Mouse (Mus musculus): ENCODE results near the gene Cyp2d10. TPM values are rescaled to one million over a fixed set of nuclear protein-coding genes. Genes with fewer than 3 reads are reported as not detected.
"Not testable (repeated sequence)": the region's sequence is repeated elsewhere in the genome, so short reads cannot be mapped to it uniquely, and the experiment has no call there.

Gene Cyp2d10
- polyA plus RNA-seq, 2 experiments = not detected

DNA sequence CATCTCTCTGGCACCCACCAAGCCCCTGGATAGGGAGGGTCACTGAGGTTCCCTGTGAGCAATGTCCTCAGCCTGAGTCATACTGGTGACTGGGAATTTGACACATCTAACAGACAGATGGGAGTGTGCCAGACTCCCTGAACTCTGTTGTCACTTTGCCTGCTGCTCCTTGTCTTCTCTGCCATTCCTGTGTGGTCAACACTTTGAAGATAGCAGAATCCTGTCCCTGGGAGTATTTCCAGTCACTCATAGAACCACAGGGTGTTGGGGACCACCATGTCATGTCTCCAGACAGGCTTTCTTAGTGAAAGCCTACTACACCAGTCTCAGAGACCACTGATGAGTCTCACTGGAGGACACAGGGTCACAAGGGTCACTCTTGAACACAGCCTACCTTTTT lies 4.9 kb downstream of the Cyp2d10 start:
- H3K4me3 ChIP-seq (replicated peaks; ENCODE audit: low read length) = no peak overlapping the region
- H3K4me1 ChIP-seq (ENCODE audit: control insufficient read depth, insufficient read depth, low read length) = no peaks in the 10 kb centered on the region
- no peaks in the 10 kb centered on the region for H3K36me3 ChIP-seq (ENCODE audit: control insufficient read depth, insufficient read depth, low read length)
- no peak overlapping the region for H3K9ac ChIP-seq (ENCODE audit: low read depth, low read length, severe bottlenecking)
- H3K27me3 ChIP-seq (ENCODE audit: control insufficient read depth, insufficient read depth, low read length) = no peaks in the 10 kb centered on the region
- no peak for TF ChIP-seq POLR2A (IDR thresholded peaks at IDR 0.05; ENCODE audit: borderline replicate concordance, extremely low read depth, insufficient read depth, insufficient read length)
- H3K9me3 ChIP-seq (ENCODE audit: control insufficient read depth, low read length) = no peaks in the 10 kb centered on the region
- no peak overlapping the region for H3K4me2 ChIP-seq (replicated peaks; ENCODE audit: low read depth, low read length, severe bottlenecking)
- no peak for ATAC-seq (ENCODE audit: low FRiP score, low read depth)
- DNase-seq (ENCODE audit: low spot score) = no peak
- H3K27ac ChIP-seq (replicated peaks; ENCODE audit: low read depth, low read length) = no peak overlapping the region

DNA sequence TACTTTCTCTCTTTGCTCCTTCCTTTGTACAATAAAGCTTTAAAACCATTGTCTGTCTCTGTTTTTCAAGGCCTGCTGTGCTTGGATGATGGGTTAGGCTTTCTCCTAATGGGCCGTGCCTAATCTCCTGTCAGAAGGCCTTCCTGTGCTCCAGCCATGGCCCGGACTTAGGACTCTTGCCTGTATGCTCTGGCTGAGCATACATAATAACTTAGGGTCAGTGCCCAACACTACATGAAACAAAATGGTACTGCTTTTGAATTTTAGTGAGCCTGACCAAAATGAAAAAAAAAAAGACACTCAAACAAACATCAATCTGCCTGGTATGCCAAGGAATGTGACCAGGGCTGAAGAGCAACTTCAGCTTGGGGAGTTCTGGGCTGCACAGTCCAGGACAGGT lies 5.5 kb downstream of the Cyp2d10 start:
- Histone ChIP-seq H3K9ac (ENCODE audit: low read depth, low read length, severe bottlenecking) (no peak overlapping the region), H3K4me2 (replicated peaks; ENCODE audit: low read depth, low read length, severe bottlenecking) (no peak overlapping the region), H3K36me3 (ENCODE audit: control insufficient read depth, insufficient read depth, low read length) (no peaks in the 10 kb centered on the region), H3K4me3 (replicated peaks; ENCODE audit: low read length) (no peak overlapping the region), H3K4me1 (ENCODE audit: control insufficient read depth, insufficient read depth, low read length) (no peaks in the 10 kb centered on the region), H3K27me3 (ENCODE audit: control insufficient read depth, insufficient read depth, low read length) (no peaks in the 10 kb centered on the region), H3K27ac (replicated peaks; ENCODE audit: low read depth, low read length) (no peak overlapping the region), H3K9me3 (ENCODE audit: control insufficient read depth, low read length) (no peaks in the 10 kb centered on the region)
- WGBS = 67% methylated on average over 2 of the region's 2 CpGs
- no peak for TF ChIP-seq POLR2A (IDR thresholded peaks at IDR 0.05; ENCODE audit: borderline replicate concordance, extremely low read depth, insufficient read depth, insufficient read length)
- DNase-seq (ENCODE audit: low spot score) (no peak), ATAC-seq (ENCODE audit: low FRiP score, low read depth) (no peak)

DNA sequence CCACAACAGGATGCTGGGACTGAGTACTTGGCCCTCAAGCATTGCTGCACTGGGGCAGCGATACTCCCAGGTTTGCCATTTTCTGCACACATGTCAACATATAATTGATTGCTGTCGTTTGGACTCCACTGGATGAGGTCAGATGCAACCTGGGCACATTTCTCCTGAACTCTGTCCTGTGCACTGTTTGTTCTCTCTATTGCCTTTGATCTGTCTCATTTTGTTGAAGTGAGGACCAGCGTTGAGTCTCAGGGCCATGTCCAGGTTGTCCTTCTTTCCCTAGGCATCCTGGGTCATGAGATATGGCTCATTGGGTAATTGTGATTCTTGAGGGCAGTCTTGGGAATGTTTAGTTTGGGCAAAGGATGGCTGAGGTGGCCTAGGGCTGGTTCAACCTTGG lies 11.0 kb downstream of the Cyp2d10 start:
- not testable (repeated sequence) for H3K4me3 ChIP-seq (replicated peaks; ENCODE audit: low read length); H3K27me3 ChIP-seq (ENCODE audit: control insufficient read depth, insufficient read depth, low read length); H3K9ac ChIP-seq (ENCODE audit: low read depth, low read length, severe bottlenecking); ATAC-seq (ENCODE audit: low FRiP score, low read depth); H3K27ac ChIP-seq (replicated peaks; ENCODE audit: low read depth, low read length); H3K36me3 ChIP-seq (ENCODE audit: control insufficient read depth, insufficient read depth, low read length); H3K4me1 ChIP-seq (ENCODE audit: control insufficient read depth, insufficient read depth, low read length); H3K4me2 ChIP-seq (replicated peaks; ENCODE audit: low read depth, low read length, severe bottlenecking); DNase-seq (ENCODE audit: low spot score); H3K9me3 ChIP-seq (ENCODE audit: control insufficient read depth, low read length)
- 86% methylated on average over 3 of the region's 3 CpGs for WGBS

DNA sequence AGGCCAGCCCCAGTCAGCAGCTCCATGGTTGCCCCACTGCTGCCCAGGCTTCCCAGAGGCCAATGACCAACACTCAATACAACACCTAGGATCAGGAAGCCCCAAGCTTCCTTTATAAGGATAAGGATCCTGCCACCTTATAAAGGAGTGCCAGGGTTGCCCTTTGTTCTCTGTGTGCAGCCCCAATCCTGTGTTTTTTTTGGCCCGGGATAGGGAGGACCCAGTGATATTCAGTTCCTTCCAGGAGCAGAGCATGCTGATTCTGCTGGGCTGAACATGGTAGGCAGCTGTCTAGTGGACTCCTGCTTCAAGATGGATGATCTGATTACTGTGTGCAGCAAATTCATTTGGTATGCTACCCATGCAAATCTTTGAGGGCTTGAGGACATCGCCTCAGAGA lies 13.1 kb downstream of the Cyp2d10 start, which contains the start of gene Cyp2d11:
Gene Cyp2d11, minus strand, starts transcription at position 101 of the 400 bp plus-strand sequence.
- not testable (repeated sequence) for H3K36me3 ChIP-seq (ENCODE audit: control insufficient read depth, insufficient read depth, low read length); ATAC-seq (ENCODE audit: low FRiP score, low read depth); H3K9ac ChIP-seq (ENCODE audit: low read depth, low read length, severe bottlenecking); DNase-seq (ENCODE audit: low spot score); H3K4me1 ChIP-seq (ENCODE audit: control insufficient read depth, insufficient read depth, low read length); H3K4me3 ChIP-seq (replicated peaks; ENCODE audit: low read length); H3K9me3 ChIP-seq (ENCODE audit: control insufficient read depth, low read length); H3K27me3 ChIP-seq (ENCODE audit: control insufficient read depth, insufficient read depth, low read length); H3K4me2 ChIP-seq (replicated peaks; ENCODE audit: low read depth, low read length, severe bottlenecking); H3K27ac ChIP-seq (replicated peaks; ENCODE audit: low read depth, low read length)
- 100% methylated on average over 2 of the region's 2 CpGs for WGBS

DNA sequence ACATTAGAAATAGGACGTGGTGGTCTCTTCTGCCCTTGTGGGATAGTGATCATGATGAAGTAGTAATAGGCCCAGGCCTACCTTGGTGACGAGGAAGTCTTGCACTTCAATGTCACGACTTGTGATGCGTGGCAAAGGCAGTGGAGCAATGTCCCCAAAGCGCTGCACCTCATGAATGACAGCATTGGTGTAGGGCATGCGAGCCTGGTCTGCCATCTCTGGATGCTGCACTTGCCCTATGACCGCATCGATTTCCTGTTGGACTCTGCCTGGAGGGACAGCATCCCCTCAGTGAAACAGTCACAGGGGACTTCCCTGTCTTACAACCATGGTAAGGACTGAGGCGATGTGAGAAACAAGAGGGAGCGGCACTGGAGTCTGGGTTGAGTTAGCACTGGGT lies 17.1 kb downstream of the Cyp2d10 start:
- not testable (repeated sequence) for H3K27ac ChIP-seq (replicated peaks; ENCODE audit: low read depth, low read length); H3K4me1 ChIP-seq (ENCODE audit: control insufficient read depth, insufficient read depth, low read length); H3K9me3 ChIP-seq (ENCODE audit: control insufficient read depth, low read length); H3K4me3 ChIP-seq (replicated peaks; ENCODE audit: low read length); DNase-seq (ENCODE audit: low spot score); H3K27me3 ChIP-seq (ENCODE audit: control insufficient read depth, insufficient read depth, low read length); H3K9ac ChIP-seq (ENCODE audit: low read depth, low read length, severe bottlenecking); ATAC-seq (ENCODE audit: low FRiP score, low read depth); H3K36me3 ChIP-seq (ENCODE audit: control insufficient read depth, insufficient read depth, low read length); H3K4me2 ChIP-seq (replicated peaks; ENCODE audit: low read depth, low read length, severe bottlenecking)
- 93% methylated on average over 9 of the region's 10 CpGs for WGBS

DNA sequence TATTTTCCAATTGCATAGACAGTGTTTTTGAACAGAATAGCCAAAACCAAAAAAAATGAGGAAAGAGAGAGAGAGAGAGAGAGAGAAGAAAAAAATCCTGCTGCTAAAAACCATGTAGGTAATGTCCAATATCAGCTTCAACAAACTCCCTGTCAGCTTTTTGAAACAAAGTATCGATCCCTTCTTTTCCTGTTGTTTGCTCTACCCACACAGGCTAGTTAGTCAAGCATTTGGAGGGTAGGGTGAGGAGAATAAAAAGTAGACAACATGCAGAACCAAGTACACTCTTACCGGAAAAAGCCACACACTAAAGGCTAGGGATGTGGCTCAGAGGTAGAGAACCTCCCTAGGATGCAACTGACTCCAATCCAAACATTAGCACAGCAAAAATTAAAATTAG lies 21.3 kb downstream of the Cyp2d10 start:
- H3K4me1 ChIP-seq (ENCODE audit: control insufficient read depth, insufficient read depth, low read length) = no peaks in the 10 kb centered on the region
- H3K9ac ChIP-seq (ENCODE audit: low read depth, low read length, severe bottlenecking) = no peak overlapping the region
- no peak overlapping the region for H3K4me2 ChIP-seq (replicated peaks; ENCODE audit: low read depth, low read length, severe bottlenecking)
- DNase-seq (ENCODE audit: low spot score) (no peak), ATAC-seq (ENCODE audit: low FRiP score, low read depth) (no peak)
- H3K4me3 ChIP-seq (replicated peaks; ENCODE audit: low read length) = no peak overlapping the region
- no peaks in the 10 kb centered on the region for H3K36me3 ChIP-seq (ENCODE audit: control insufficient read depth, insufficient read depth, low read length)
- no peaks in the 10 kb centered on the region for H3K27me3 ChIP-seq (ENCODE audit: control insufficient read depth, insufficient read depth, low read length)
- TF ChIP-seq POLR2A (IDR thresholded peaks at IDR 0.05; ENCODE audit: borderline replicate concordance, extremely low read depth, insufficient read depth, insufficient read length) = no peak
- 92% methylated on average over 2 of the region's 2 CpGs for WGBS
- no peak overlapping the region for H3K27ac ChIP-seq (replicated peaks; ENCODE audit: low read depth, low read length)
- no peaks in the 10 kb centered on the region for H3K9me3 ChIP-seq (ENCODE audit: control insufficient read depth, low read length)
